Mouse (Mus musculus) hindbrain, embryonic 12.5 days (tissue): ENCODE data around the gene Papola. TPM values are rescaled to one million over a fixed set of nuclear protein-coding genes. Genes with fewer than 3 reads are reported as not detected.

Experiments
- ATAC-seq: fragments of 200-750 bp; cut with Nextera tagmentation; 2 replicates; pipeline ENCODE4 v1.8.0; 2017; ENCODE audit warnings: moderate TSS enrichment; ENCODE audit not compliant: low FRiP score
- H3K27ac ChIP-seq: fragments of 300-500 bp; sonication (generic); 2 replicates; pipeline ENCODE4 v1.5.1; 2016; ENCODE audit warnings: mild to moderate bottlenecking
- H3K27me3 ChIP-seq: fragments of 300-500 bp; sonication (generic); 2 replicates; pipeline ENCODE4 v1.6.1; 2016; ENCODE audit warnings: mild to moderate bottlenecking
- H3K36me3 ChIP-seq: fragments of 300-500 bp; sonication (generic); 2 replicates; pipeline ENCODE4 v1.6.1; 2016; ENCODE audit warnings: mild to moderate bottlenecking
- H3K4me1 ChIP-seq: fragments of 300-500 bp; sonication (generic); 2 replicates; pipeline ENCODE4 v1.6.1; 2016
- H3K4me2 ChIP-seq: fragments of 300-500 bp; sonication (generic); replicated peaks from 2 replicates; pipeline ENCODE4 v1.6.1; 2016; ENCODE audit warnings: mild to moderate bottlenecking
- H3K4me3 ChIP-seq: fragments of 300-500 bp; sonication (generic); 2 replicates; pipeline ENCODE4 v1.5.1; 2016; ENCODE audit warnings: mild to moderate bottlenecking
- H3K9ac ChIP-seq: fragments of 300-500 bp; sonication (generic); 2 replicates; pipeline ENCODE4 v1.6.1; 2016; ENCODE audit warnings: mild to moderate bottlenecking, moderate library complexity
- H3K9me3 ChIP-seq: fragments of 300-500 bp; sonication (generic); replicated peaks from 2 replicates; pipeline ENCODE4 v1.6.1; 2016; ENCODE audit warnings: mild to moderate bottlenecking
- WGBS: fragments of 180-500 bp; shearing (Covaris S2); methylation state at CpG from one replicate; pipeline ENCODE4 v1.1.7; 2016; 5-methylcytosine and 5-hydroxymethylcytosine counted together
- polyA plus RNA-seq: library from polyadenylated mRNA; unstranded; fragments of >200 nt; fragmentation: Nextera tagmentation; extraction: Ambion mirVana; gene quantifications from 2 replicates; pipeline ENCODE4 v1.2.1, GENCODE M21; 2016

Papola gene
- polyA plus RNA-seq, 1 experiment from 2014 or later: 278 TPM

DNA sequence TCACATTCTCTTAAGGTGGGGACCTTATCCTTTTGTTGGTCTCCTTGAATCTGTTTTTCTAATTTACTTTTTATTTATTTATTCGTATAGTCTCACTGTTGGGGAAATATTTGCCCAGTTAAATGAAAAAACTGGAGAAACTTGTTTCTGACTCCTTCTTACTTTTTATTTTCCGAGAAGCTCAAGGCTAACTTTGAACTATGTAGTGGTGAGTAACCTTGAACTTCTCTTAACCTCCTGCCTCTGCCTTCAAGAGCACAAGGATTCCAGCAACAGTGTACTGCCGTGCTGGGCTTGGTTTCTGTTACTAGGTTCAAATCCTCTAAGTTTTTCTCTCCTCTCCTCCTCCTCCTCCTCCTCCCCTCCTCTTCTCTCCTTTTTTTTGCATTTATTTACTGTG is 22.9 kb upstream of the Papola start:
- Histone ChIP-seq H3K36me3 (no peaks in the 10 kb centered on the region), H3K27me3 (no peaks in the 10 kb centered on the region), H3K4me3 (no peak overlapping the region), H3K4me1 (no peaks in the 10 kb centered on the region), H3K27ac (no peak overlapping the region), H3K4me2 (no peak overlapping the region), H3K9me3 (no peaks in the 10 kb centered on the region), H3K9ac (no peak overlapping the region)
- WGBS: 83% methylated on average over 3 of the region's 3 CpGs
- ATAC-seq: no peak

GRCm38 (mm10) chr12:105769700-105770099 is 14.8 kb upstream of the Papola start:
- Histone ChIP-seq H3K27ac (no peak overlapping the region), H3K4me1 (no peaks in the 10 kb centered on the region), H3K27me3 (no peaks in the 10 kb centered on the region), H3K4me3 (no peak overlapping the region), H3K9me3 (no peaks in the 10 kb centered on the region), H3K36me3 (no peaks in the 10 kb centered on the region), H3K9ac (no peak overlapping the region), H3K4me2 (no peak overlapping the region)
- 75% methylated on average over 10 of the region's 10 CpGs for WGBS
- no peak for ATAC-seq

- Histone ChIP-seq H3K9me3 (no peaks in the 10 kb centered on the region), H3K27me3 (no peaks in the 10 kb centered on the region), H3K4me2 (no peak overlapping the region), H3K27ac (no peak overlapping the region), H3K9ac (no peak overlapping the region), H3K36me3 (no peaks in the 10 kb centered on the region), H3K4me1 (no peaks in the 10 kb centered on the region), H3K4me3 (no peak overlapping the region)
- ATAC-seq: no peak
- 81% methylated on average over 7 of the region's 7 CpGs for WGBS
Observed at GRCm38 (mm10) chr12:105774871-105775270, 9.6 kb upstream of the Papola start.

DNA sequence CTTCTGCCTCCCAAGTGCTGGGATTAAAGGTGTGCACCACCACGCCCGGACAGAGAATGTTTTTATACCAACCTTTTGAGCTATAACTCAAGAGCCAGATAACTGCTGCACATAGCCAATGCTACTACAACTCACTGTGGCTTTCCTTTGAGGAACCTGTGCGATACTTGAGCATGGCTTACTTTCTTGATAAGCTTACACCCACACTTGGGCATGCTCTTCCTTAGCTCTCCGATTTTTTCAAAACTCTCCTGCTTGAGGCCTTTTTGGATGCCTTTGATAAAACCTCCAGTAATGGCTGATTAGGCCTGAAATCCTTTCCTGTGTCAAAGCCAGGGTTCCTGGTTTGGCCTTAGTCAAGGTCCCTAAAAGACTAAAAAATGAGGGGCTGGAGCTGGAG is 6.8 kb upstream of the Papola start:
- no peak for ATAC-seq
- Histone ChIP-seq H3K4me3 (no peak overlapping the region), H3K4me1 (no peaks in the 10 kb centered on the region), H3K27me3 (no peaks in the 10 kb centered on the region), H3K4me2 (no peak overlapping the region), H3K9me3 (no peaks in the 10 kb centered on the region), H3K36me3 (no peaks in the 10 kb centered on the region), H3K9ac (no peak overlapping the region), H3K27ac (no peak overlapping the region)
- 87% methylated on average over 4 of the region's 4 CpGs for WGBS

- Histone ChIP-seq H3K36me3 (0 out of 2 replicates have a peak, but pooled peaks cover 2% of the 10 kb centered on the region), H3K27ac (peak overlapping the region; percentile 97), H3K27me3 (no peaks in the 10 kb centered on the region), H3K4me3 (peak overlapping the region; percentile 95), H3K9me3 (no peaks in the 10 kb centered on the region), H3K4me2 (peak overlapping the region; percentile 66), H3K4me1 (peaks cover 15% of the 10 kb centered on the region), H3K9ac (peak overlapping the region; percentile 95)
- ATAC-seq: peak; percentile 81
- 1% methylated on average over 52 of the region's 53 CpGs for WGBS
Observed at GRCm38 (mm10) chr12:105785000-105785774, 693 bp downstream of the Papola start.

- H3K4me3 ChIP-seq: peak overlapping the region; percentile 95
- no peak overlapping the region for H3K27ac ChIP-seq
- 76% methylated on average over 1 of the region's 1 CpGs for WGBS
- 0 out of 2 replicates have a peak, but pooled peaks cover 2% of the 10 kb centered on the region for H3K36me3 ChIP-seq
- peak overlapping the region; percentile 66 for H3K4me2 ChIP-seq
- peak overlapping the region; percentile 95; the same call in 1 of the 2 replicates for H3K9ac ChIP-seq
- no peaks in the 10 kb centered on the region for H3K9me3 ChIP-seq
- ATAC-seq: no peak
- peaks cover 15% of the 10 kb centered on the region for H3K4me1 ChIP-seq
- H3K27me3 ChIP-seq: no peaks in the 10 kb centered on the region
Observed at GRCm38 (mm10) chr12:105786113-105786512, 1.6 kb downstream of the Papola start.

DNA sequence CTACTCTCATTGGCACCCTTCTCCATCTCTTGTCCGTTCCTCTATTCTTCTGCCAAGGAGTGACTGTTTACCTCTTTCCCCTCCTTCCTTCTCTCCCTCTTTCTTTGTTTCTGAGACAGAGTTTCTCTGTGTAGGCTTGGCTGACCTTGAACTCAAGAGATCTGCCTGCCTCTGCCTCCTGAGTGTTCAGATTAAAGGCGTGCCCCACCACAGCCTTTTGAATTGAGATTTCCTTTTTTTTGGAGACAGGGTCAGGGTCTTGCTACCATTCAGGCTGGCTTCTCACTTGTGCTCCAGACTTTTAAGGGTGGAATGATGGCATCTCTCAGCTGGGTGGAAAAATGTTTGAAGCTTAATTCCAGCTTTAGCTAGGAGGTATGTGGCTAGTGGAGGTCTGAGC is 3.1 kb downstream of the Papola start:
- 96% methylated on average over 2 of the region's 2 CpGs for WGBS
- ATAC-seq: no peak
- Histone ChIP-seq H3K36me3 (0 out of 2 replicates have a peak, but pooled peaks cover 2% of the 10 kb centered on the region), H3K4me2 (no peak overlapping the region), H3K27me3 (no peaks in the 10 kb centered on the region), H3K9ac (no peak overlapping the region), H3K27ac (no peak overlapping the region), H3K4me3 (no peak overlapping the region), H3K9me3 (no peaks in the 10 kb centered on the region), H3K4me1 (peaks cover 15% of the 10 kb centered on the region)

DNA sequence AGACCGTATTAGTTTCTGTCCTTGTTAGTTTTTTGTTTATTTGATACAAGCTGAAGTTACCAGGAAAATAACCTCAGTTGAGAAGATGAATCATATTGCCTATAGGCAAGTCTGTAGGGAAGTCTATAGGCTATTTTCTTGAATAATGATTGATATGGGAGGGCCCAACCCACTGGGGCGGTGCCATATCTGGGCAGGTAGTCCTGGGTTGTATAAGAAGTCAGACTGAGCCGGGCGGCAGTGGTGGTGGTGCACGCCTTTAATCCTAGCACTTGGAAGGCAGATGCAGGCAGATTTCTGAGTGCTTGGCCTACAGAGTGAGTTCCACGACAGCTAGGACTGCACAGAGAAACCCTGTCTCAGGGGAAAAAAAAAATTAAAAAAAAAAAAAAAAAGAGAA is 5.4 kb downstream of the Papola start:
- no peak for ATAC-seq
- Histone ChIP-seq H3K9ac (no peak overlapping the region), H3K9me3 (no peaks in the 10 kb centered on the region), H3K27ac (no peak overlapping the region), H3K27me3 (no peaks in the 10 kb centered on the region), H3K4me3 (no peak overlapping the region), H3K4me2 (no peak overlapping the region), H3K36me3 (0 out of 2 replicates have a peak, but pooled peaks cover 2% of the 10 kb centered on the region), H3K4me1 (peaks cover 15% of the 10 kb centered on the region)
- WGBS: 97% methylated on average over 6 of the region's 6 CpGs

GRCm38 (mm10) chr12:105794896-105795295 is 10.4 kb downstream of the Papola start:
- Histone ChIP-seq H3K4me1 (no peaks in the 10 kb centered on the region), H3K27me3 (no peaks in the 10 kb centered on the region), H3K36me3 (peaks cover 5% of the 10 kb centered on the region; the same call in 1 of the 2 replicates), H3K4me3 (no peak overlapping the region), H3K9me3 (no peaks in the 10 kb centered on the region), H3K4me2 (no peak overlapping the region), H3K9ac (no peak overlapping the region), H3K27ac (no peak overlapping the region)
- WGBS: 94% methylated on average over 2 of the region's 2 CpGs
- no peak for ATAC-seq

- no peak for ATAC-seq
- Histone ChIP-seq H3K4me1 (no peaks in the 10 kb centered on the region), H3K9me3 (no peaks in the 10 kb centered on the region), H3K27me3 (no peaks in the 10 kb centered on the region), H3K9ac (no peak overlapping the region), H3K4me3 (no peak overlapping the region), H3K27ac (no peak overlapping the region), H3K36me3 (peaks cover 13% of the 10 kb centered on the region), H3K4me2 (no peak overlapping the region)
Observed at GRCm38 (mm10) chr12:105798001-105798400, 13.5 kb downstream of the Papola start.

DNA sequence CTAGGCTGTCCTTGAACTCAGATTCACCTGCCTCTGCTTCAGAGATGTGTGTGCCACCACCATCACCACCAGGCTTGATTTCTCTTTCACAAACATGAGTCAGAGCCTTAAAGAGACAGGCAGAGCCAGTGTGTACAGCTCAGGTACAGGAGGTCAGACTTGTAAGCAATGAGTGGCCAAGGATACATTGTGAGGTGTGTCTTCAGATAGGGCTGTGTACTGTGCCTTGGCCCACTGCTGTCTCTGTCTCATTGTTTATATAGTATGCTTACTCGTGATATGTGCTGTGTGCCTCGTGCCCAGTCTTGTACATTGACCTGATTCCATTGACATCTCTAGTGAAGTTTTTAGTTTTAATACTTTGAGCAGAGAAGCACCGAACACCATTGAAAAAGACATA is 21.3 kb downstream of the Papola start:
- ATAC-seq: no peak
- Histone ChIP-seq H3K4me2 (no peak overlapping the region), H3K27me3 (no peaks in the 10 kb centered on the region), H3K9me3 (no peaks in the 10 kb centered on the region), H3K4me3 (no peak overlapping the region), H3K9ac (no peak overlapping the region), H3K27ac (no peak overlapping the region), H3K4me1 (no peaks in the 10 kb centered on the region), H3K36me3 (peaks cover 45% of the 10 kb centered on the region)
- 93% methylated on average over 3 of the region's 3 CpGs for WGBS

DNA sequence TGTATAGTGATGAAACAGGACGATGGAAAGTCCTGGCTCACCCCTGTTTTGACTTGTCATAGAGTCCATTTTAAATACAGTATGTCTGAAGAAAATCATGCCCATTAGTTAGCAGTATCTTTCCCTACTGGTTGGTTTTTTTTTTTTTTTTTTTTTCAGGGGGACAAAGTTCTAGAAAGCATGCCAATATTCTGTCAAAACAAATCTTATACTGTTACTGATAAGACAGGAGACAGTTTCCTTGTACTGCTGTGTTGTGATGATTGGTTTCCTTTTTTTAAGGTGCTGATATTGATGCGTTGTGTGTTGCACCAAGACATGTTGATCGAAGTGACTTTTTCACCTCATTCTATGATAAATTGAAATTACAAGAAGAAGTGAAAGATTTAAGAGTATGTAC is 21.7 kb downstream of the Papola start:
- ATAC-seq: no peak
- WGBS: 98% methylated on average over 3 of the region's 3 CpGs
- no peaks in the 10 kb centered on the region for H3K9me3 ChIP-seq

GRCm38 (mm10) chr12:105807416-105807815 is 22.9 kb downstream of the Papola start:
- Histone ChIP-seq H3K27ac (no peak overlapping the region), H3K9ac (no peak overlapping the region), H3K9me3 (no peaks in the 10 kb centered on the region), H3K4me3 (no peak overlapping the region), H3K27me3 (no peaks in the 10 kb centered on the region), H3K4me2 (no peak overlapping the region), H3K4me1 (no peaks in the 10 kb centered on the region), H3K36me3 (peaks cover 56% of the 10 kb centered on the region)
- no peak for ATAC-seq
- 96% methylated on average over 7 of the region's 7 CpGs for WGBS

More for the DNA sequence above, 21.7 kb downstream of the Papola start:
- Histone ChIP-seq H3K4me2 (no peak overlapping the region), H3K4me1 (no peaks in the 10 kb centered on the region), H3K9ac (no peak overlapping the region), H3K27ac (no peak overlapping the region), H3K4me3 (no peak overlapping the region), H3K36me3 (peaks cover 48% of the 10 kb centered on the region), H3K27me3 (no peaks in the 10 kb centered on the region)
